Mouse (Mus musculus): ENCODE measurements around the gene Thap2. TPM values are rescaled to one million over a fixed set of nuclear protein-coding genes. Genes with fewer than 3 reads are reported as not detected.

Gene Thap2
- polyA plus RNA-seq, 1 experiment from 2014 or later, result 10.4 TPM

DNA sequence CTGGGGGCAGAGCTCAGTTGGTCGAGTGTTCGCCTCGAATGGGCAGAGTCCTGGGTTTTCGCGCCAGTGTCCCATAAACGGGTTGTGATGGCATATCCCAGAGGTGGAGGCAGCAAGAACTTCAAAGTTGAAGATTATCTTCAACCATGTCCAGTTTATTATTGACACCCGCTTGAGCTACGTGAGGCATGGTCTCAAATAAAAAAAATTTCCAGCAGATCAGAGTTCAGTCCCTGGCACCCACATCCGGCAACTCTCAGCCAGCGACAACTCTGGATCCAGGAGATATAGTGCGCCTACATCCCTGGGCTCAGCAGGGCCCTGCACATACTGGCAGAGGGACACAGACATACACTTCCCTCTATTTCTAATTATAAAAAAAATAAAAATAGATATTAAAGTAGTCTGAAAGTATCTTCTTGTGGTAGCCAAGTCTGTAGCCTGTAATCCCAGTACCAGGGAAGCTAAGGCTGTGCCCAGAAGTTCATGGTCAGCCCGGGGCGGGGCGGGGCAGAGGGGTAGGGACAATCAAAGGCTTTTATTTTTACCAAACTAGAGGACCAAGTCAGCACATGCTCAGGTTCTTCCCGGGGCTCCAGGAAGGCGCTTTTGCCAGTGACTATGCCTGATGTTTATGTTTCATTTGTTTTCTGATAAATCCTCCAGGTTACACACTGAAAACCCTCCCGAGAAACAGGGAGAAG is 25.9 kb downstream of the Thap2 start:
- TF ChIP-seq CTCF (IDR thresholded peaks at IDR 0.05; ENCODE audit: low read depth), result no peak
- H3K27me3 ChIP-seq (replicated peaks; ENCODE audit: control insufficient read depth, insufficient read depth, low read length), result no peaks in the 10 kb centered on the region
- peaks cover 9% of the 10 kb centered on the region for H3K36me3 ChIP-seq (ENCODE audit: control insufficient read depth, insufficient read depth)
- peak overlapping the region; percentile 25 for H3K4me2 ChIP-seq (replicated peaks; ENCODE audit: low read depth)
- H3K9ac ChIP-seq (ENCODE audit: low read depth, low read length), result no peak overlapping the region
- no peaks in the 10 kb centered on the region for H3K4me1 ChIP-seq (replicated peaks; ENCODE audit: control insufficient read depth, insufficient read depth, low read length)
- H3K4me3 ChIP-seq (ENCODE audit: low read depth, low read length), result no peak overlapping the region
- 83% methylated on average over 17 of the region's 17 CpGs for WGBS
- no peaks in the 10 kb centered on the region for H3K9me3 ChIP-seq (ENCODE audit: control insufficient read depth)
- H3K27ac ChIP-seq (ENCODE audit: low read depth, low read length), result peak overlapping the region; percentile 65
- no peak for ATAC-seq

DNA sequence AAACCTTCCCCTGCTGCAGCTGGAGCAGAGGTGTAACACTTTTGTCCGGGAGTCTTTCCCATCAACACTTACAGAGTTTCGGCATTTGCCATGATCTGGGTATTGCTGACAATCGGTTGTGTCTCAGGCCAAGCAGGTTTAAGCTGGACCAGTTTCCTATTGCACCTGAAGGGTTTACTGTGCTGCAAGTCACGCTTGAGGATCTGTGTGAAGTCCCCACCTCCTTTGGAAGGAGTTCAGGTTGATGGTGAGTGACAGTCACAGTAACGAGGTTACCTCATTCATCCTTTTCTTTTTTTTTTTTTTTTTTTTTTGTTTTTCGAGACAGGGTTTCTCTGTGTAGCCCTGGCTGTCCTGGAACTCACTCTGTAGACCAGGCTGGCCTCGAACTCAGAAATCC is 28.1 kb downstream of the Thap2 start:
- Histone ChIP-seq H3K4me3 (ENCODE audit: low read depth, low read length) (no peak overlapping the region), H3K27me3 (replicated peaks; ENCODE audit: control insufficient read depth, insufficient read depth, low read length) (no peaks in the 10 kb centered on the region), H3K36me3 (ENCODE audit: control insufficient read depth, insufficient read depth) (peaks cover 9% of the 10 kb centered on the region), H3K9ac (ENCODE audit: low read depth, low read length) (no peak overlapping the region), H3K27ac (ENCODE audit: low read depth, low read length) (no peak overlapping the region), H3K4me2 (replicated peaks; ENCODE audit: low read depth) (no peak overlapping the region), H3K9me3 (ENCODE audit: control insufficient read depth) (no peaks in the 10 kb centered on the region), H3K4me1 (replicated peaks; ENCODE audit: control insufficient read depth, insufficient read depth, low read length) (no peaks in the 10 kb centered on the region)
- TF ChIP-seq CTCF (IDR thresholded peaks at IDR 0.05; ENCODE audit: low read depth), result no peak
- WGBS, result 89% methylated on average over 6 of the region's 7 CpGs
- no peak for ATAC-seq

GRCm38 (mm10) chr10:115355016-115355415 is 29.2 kb downstream of the Thap2 start:
- ATAC-seq, result no peak
- Histone ChIP-seq H3K4me2 (replicated peaks; ENCODE audit: low read depth) (no peak overlapping the region), H3K4me1 (replicated peaks; ENCODE audit: control insufficient read depth, insufficient read depth, low read length) (no peaks in the 10 kb centered on the region), H3K27me3 (replicated peaks; ENCODE audit: control insufficient read depth, insufficient read depth, low read length) (no peaks in the 10 kb centered on the region), H3K9me3 (ENCODE audit: control insufficient read depth) (no peaks in the 10 kb centered on the region), H3K27ac (ENCODE audit: low read depth, low read length) (no peak overlapping the region), H3K4me3 (ENCODE audit: low read depth, low read length) (no peak overlapping the region), H3K36me3 (ENCODE audit: control insufficient read depth, insufficient read depth) (peaks cover 9% of the 10 kb centered on the region), H3K9ac (ENCODE audit: low read depth, low read length) (no peak overlapping the region)
- TF ChIP-seq CTCF (IDR thresholded peaks at IDR 0.05; ENCODE audit: low read depth), result no peak
- 74% methylated on average over 6 of the region's 6 CpGs for WGBS

DNA sequence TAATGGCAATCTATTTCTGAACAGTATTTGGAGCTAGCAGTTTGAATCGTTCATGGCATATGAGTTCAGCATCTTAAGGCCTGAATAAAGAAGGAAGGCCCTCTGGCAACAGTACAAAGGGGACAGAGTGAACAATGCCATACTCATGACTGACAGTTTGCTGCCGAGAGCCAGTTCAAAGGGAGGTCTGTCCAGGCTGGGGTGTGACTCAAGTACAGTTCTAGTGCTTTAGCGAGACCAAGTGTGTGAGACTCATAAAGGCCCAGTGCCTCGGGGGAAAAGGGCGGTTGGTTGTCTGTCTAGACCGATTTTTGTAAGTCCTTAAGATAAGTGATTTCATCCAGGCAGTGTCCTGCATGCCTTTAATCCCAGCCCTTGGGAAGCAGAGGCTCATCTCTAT is 29.7 kb downstream of the Thap2 start:
- no peak overlapping the region for H3K4me2 ChIP-seq (replicated peaks; ENCODE audit: low read depth)
- no peak overlapping the region for H3K27ac ChIP-seq (ENCODE audit: low read depth, low read length)
- no peaks in the 10 kb centered on the region for H3K9me3 ChIP-seq (ENCODE audit: control insufficient read depth)
- no peak overlapping the region for H3K9ac ChIP-seq (ENCODE audit: low read depth, low read length)
- H3K4me3 ChIP-seq (ENCODE audit: low read depth, low read length), result no peak overlapping the region
- H3K36me3 ChIP-seq (ENCODE audit: control insufficient read depth, insufficient read depth), result peaks cover 9% of the 10 kb centered on the region
- ATAC-seq, result no peak
- no peaks in the 10 kb centered on the region for H3K27me3 ChIP-seq (replicated peaks; ENCODE audit: control insufficient read depth, insufficient read depth, low read length)
- H3K4me1 ChIP-seq (replicated peaks; ENCODE audit: control insufficient read depth, insufficient read depth, low read length), result no peaks in the 10 kb centered on the region
- WGBS, result 67% methylated on average over 6 of the region's 6 CpGs
- no peak for TF ChIP-seq CTCF (IDR thresholded peaks at IDR 0.05; ENCODE audit: low read depth)

GRCm38 (mm10) chr10:115350810-115351397 is 33.3 kb downstream of the Thap2 start:
- Histone ChIP-seq H3K9me3 (ENCODE audit: control insufficient read depth) (no peaks in the 10 kb centered on the region), H3K4me2 (replicated peaks; ENCODE audit: low read depth) (no peak overlapping the region), H3K4me3 (ENCODE audit: low read depth, low read length) (no peak overlapping the region), H3K36me3 (ENCODE audit: control insufficient read depth, insufficient read depth) (0 out of 2 replicates have a peak, but pooled peaks cover 3% of the 10 kb centered on the region), H3K9ac (ENCODE audit: low read depth, low read length) (no peak overlapping the region), H3K27ac (ENCODE audit: low read depth, low read length) (no peak overlapping the region), H3K27me3 (replicated peaks; ENCODE audit: control insufficient read depth, insufficient read depth, low read length) (no peaks in the 10 kb centered on the region), H3K4me1 (replicated peaks; ENCODE audit: control insufficient read depth, insufficient read depth, low read length) (peaks cover 4% of the 10 kb centered on the region; the same call in 1 of the 2 replicates)
- 71% methylated on average over 2 of the region's 2 CpGs for WGBS
- no peak for ATAC-seq
- TF ChIP-seq CTCF (IDR thresholded peaks at IDR 0.05; ENCODE audit: low read depth), result no peak

- Histone ChIP-seq H3K27me3 (replicated peaks; ENCODE audit: control insufficient read depth, insufficient read depth, low read length) (no peaks in the 10 kb centered on the region), H3K4me2 (replicated peaks; ENCODE audit: low read depth) (peak overlapping the region; percentile 45), H3K4me3 (ENCODE audit: low read depth, low read length) (no peak overlapping the region), H3K36me3 (ENCODE audit: control insufficient read depth, insufficient read depth) (peaks cover 8% of the 10 kb centered on the region; the same call in 1 of the 2 replicates), H3K9me3 (ENCODE audit: control insufficient read depth) (no peaks in the 10 kb centered on the region), H3K27ac (ENCODE audit: low read depth, low read length) (no peak overlapping the region), H3K9ac (ENCODE audit: low read depth, low read length) (no peak overlapping the region), H3K4me1 (replicated peaks; ENCODE audit: control insufficient read depth, insufficient read depth, low read length) (peaks cover 4% of the 10 kb centered on the region; the same call in 1 of the 2 replicates)
- TF ChIP-seq CTCF (IDR thresholded peaks at IDR 0.05; ENCODE audit: low read depth), result no peak
- WGBS, result 47% methylated on average over 7 of the region's 7 CpGs
- ATAC-seq, result peak; percentile 37; the same call in 1 of the 2 replicates
Observed at GRCm38 (mm10) chr10:115349509-115349908, 34.7 kb downstream of the Thap2 start.

All from intestine, postnatal 0 days (tissue).